Mouse (Mus musculus): Measurements from ENCODE around the gene Phldb3. TPM values are rescaled to one million over a fixed set of nuclear protein-coding genes. Genes with fewer than 3 reads are reported as not detected.

Gene Phldb3
- total RNA-seq, 2 experiments from 2014 or later = 0.17 to 0.63 TPM

GRCm38 (mm10) chr7:24628685-24629610 is 18.4 kb downstream of the Phldb3 start:
- peak in 1 of 2 experiments; percentile 28 for DNase-seq (ENCODE audit: low spot score in 2 of 2)

- DNase-seq (ENCODE audit: low spot score in 2 of 2) = no peak
Observed at GRCm38 (mm10) chr7:24629672-24630071, 19.1 kb downstream of the Phldb3 start.

GRCm38 (mm10) chr7:24630116-24630880 is 19.7 kb downstream of the Phldb3 start:
- DNase-seq (ENCODE audit: low spot score in 2 of 2) = no peak

- no peak for DNase-seq (ENCODE audit: low spot score in 2 of 2)
Observed at GRCm38 (mm10) chr7:24636264-24636663, 25.7 kb downstream of the Phldb3 start, which contains the start of gene Lypd3. Lypd3 (plus strand) TSS chr7:24636550.

GRCm38 (mm10) chr7:24637046-24637445 is 26.5 kb downstream of the Phldb3 start:
- no peak for DNase-seq (ENCODE audit: low spot score in 2 of 2)

- no peak for DNase-seq (ENCODE audit: low spot score in 2 of 2)
Observed at GRCm38 (mm10) chr7:24638026-24638856, 27.7 kb downstream of the Phldb3 start.

- no peak for DNase-seq (ENCODE audit: low spot score in 2 of 2)
Observed at GRCm38 (mm10) chr7:24640450-24640849, 29.9 kb downstream of the Phldb3 start.

- DNase-seq (ENCODE audit: low spot score in 2 of 2) = peak in 1 of 2 experiments; percentile 66
Observed at GRCm38 (mm10) chr7:24642491-24642890, 31.9 kb downstream of the Phldb3 start.

GRCm38 (mm10) chr7:24644492-24644891 is 33.9 kb downstream of the Phldb3 start:
- DNase-seq (ENCODE audit: low spot score in 2 of 2) = no peak

- no peak for DNase-seq (ENCODE audit: low spot score in 2 of 2)
Observed at GRCm38 (mm10) chr7:24644996-24645395, 34.4 kb downstream of the Phldb3 start.

GRCm38 (mm10) chr7:24646486-24646885 is 35.9 kb downstream of the Phldb3 start:
- DNase-seq (ENCODE audit: low spot score in 2 of 2) = no peak

GRCm38 (mm10) chr7:24653681-24654080 is 43.1 kb downstream of the Phldb3 start:
- DNase-seq (ENCODE audit: low spot score in 2 of 2) = peak in 1 of 2 experiments; percentile 69

- DNase-seq (ENCODE audit: low spot score in 2 of 2) = no peak
Observed at GRCm38 (mm10) chr7:24659737-24660357, 49.3 kb downstream of the Phldb3 start.

- DNase-seq (ENCODE audit: low spot score in 2 of 2) = no peak
Observed at GRCm38 (mm10) chr7:24661118-24661904, 50.7 kb downstream of the Phldb3 start.

GRCm38 (mm10) chr7:24662575-24662974 is 52.0 kb downstream of the Phldb3 start:
- DNase-seq (ENCODE audit: low spot score in 2 of 2) = peak; percentile 10 to 77

- no peak for DNase-seq (ENCODE audit: low spot score in 2 of 2)
Observed at GRCm38 (mm10) chr7:24664301-24664700, 53.7 kb downstream of the Phldb3 start.

- DNase-seq (ENCODE audit: low spot score in 2 of 2) = no peak
Observed at GRCm38 (mm10) chr7:24664959-24665358, 54.4 kb downstream of the Phldb3 start.

GRCm38 (mm10) chr7:24671944-24672439 is 61.4 kb downstream of the Phldb3 start:
- DNase-seq (ENCODE audit: low spot score in 2 of 2) = no peak

- no peak for DNase-seq (ENCODE audit: low spot score in 2 of 2)
Observed at GRCm38 (mm10) chr7:24676575-24676974, 66.0 kb downstream of the Phldb3 start, which contains the start of gene Tex101. Tex101 (minus strand) TSS chr7:24676675.
